Mouse (Mus musculus) embryonic facial prominence, embryonic 11.5 days (tissue): ENCODE results near the gene Mettl8. TPM values are rescaled to one million over a fixed set of nuclear protein-coding genes. Genes with fewer than 3 reads are reported as not detected.
A peak's percentile ranks its signal among the peaks of the same experiment; 100 is the strongest.

Experiments
- ATAC-seq: fragments of 200-750 bp; cut with Nextera tagmentation; replicated peaks from 2 replicates; pipeline ENCODE4 v1.8.0; 2017; ENCODE audit warnings: low read depth; ENCODE audit not compliant: insufficient number of reproducible peaks, low FRiP score, low TSS enrichment
- DNase-seq: peaks from one replicate; pipeline ENCODE4 v3.0.0-alpha.2; 2015; ENCODE audit warnings: low spot score
- H3K27ac ChIP-seq: fragments of 300-500 bp; sonication (generic); replicated peaks from 2 replicates; pipeline ENCODE4 v1.5.1; 2014; ENCODE audit warnings: mild to moderate bottlenecking, low read depth, low read length, control low read depth
- H3K27me3 ChIP-seq: fragments of 300-500 bp; sonication (generic); 2 replicates; pipeline ENCODE4 v1.6.1; 2014; ENCODE audit warnings: mild to moderate bottlenecking, low read length, moderate library complexity, mixed read lengths; ENCODE audit not compliant: control insufficient read depth, insufficient read depth
- H3K36me3 ChIP-seq: fragments of 300-500 bp; sonication (generic); replicated peaks from 2 replicates; pipeline ENCODE4 v1.6.1; 2014; ENCODE audit warnings: low read depth, mild to moderate bottlenecking, low read length, moderate library complexity, mixed read lengths; ENCODE audit not compliant: control insufficient read depth, insufficient read depth
- H3K4me1 ChIP-seq: fragments of 300-500 bp; sonication (generic); 2 replicates; pipeline ENCODE4 v1.6.1; 2014; ENCODE audit warnings: low read length, mixed read lengths; ENCODE audit not compliant: control insufficient read depth, insufficient read depth
- H3K4me2 ChIP-seq: fragments of 300-500 bp; sonication (generic); 2 replicates; pipeline ENCODE4 v1.6.1; 2014; ENCODE audit warnings: low read depth, mild to moderate bottlenecking, control low read depth, low read length, moderate library complexity
- H3K4me3 ChIP-seq: fragments of 300-500 bp; sonication (generic); 2 replicates; pipeline ENCODE4 v1.5.1; 2014; ENCODE audit warnings: low read depth, low read length, control low read depth
- H3K9ac ChIP-seq: fragments of 300-500 bp; sonication (generic); replicated peaks from 2 replicates; pipeline ENCODE4 v1.6.1; 2014; ENCODE audit warnings: mild to moderate bottlenecking, control low read depth, low read length
- H3K9me3 ChIP-seq: fragments of 300-500 bp; sonication (generic); replicated peaks from 2 replicates; pipeline ENCODE4 v1.6.1; 2016; ENCODE audit warnings: mild to moderate bottlenecking, low read length, inconsistent platforms, mixed read lengths; ENCODE audit not compliant: control insufficient read depth
- WGBS: fragments of 180-500 bp; shearing (Covaris S2); extraction: QIAGEN DNeasy Blood & Tissue Kit; methylation state at CpG from one replicate; pipeline ENCODE4 v1.1.7; 2014; 5-methylcytosine and 5-hydroxymethylcytosine counted together
- polyA plus RNA-seq: library from polyadenylated mRNA; unstranded; fragments of >200 nt; fragmentation: Nextera tagmentation; extraction: Ambion mirVana; gene quantifications from 2 replicates; pipeline ENCODE4 v1.2.1, GENCODE M21; 2014

The Mettl8 gene
- polyA plus RNA-seq, 1 experiment from 2014 or later = 21.9 TPM

GRCm38 (mm10) chr2:71048896-71049295 lies 6.5 kb downstream of the Mettl8 start:
- H3K27ac ChIP-seq = no peak overlapping the region
- H3K9me3 ChIP-seq = no peaks in the 10 kb centered on the region
- WGBS = 65% methylated on average over 12 of the region's 12 CpGs
- no peak overlapping the region for H3K4me2 ChIP-seq
- H3K27me3 ChIP-seq = no peaks in the 10 kb centered on the region
- no peaks in the 10 kb centered on the region for H3K36me3 ChIP-seq
- H3K9ac ChIP-seq = no peak overlapping the region
- DNase-seq (no peak), ATAC-seq (no peak)
- no peak overlapping the region for H3K4me3 ChIP-seq
- H3K4me1 ChIP-seq = no peaks in the 10 kb centered on the region

GRCm38 (mm10) chr2:71046751-71047320 lies 8.5 kb downstream of the Mettl8 start:
- H3K9ac ChIP-seq = no peak overlapping the region
- H3K4me3 ChIP-seq = no peak overlapping the region

GRCm38 (mm10) chr2:71046151-71046550 lies 9.2 kb downstream of the Mettl8 start:
- no peak for ATAC-seq
- Histone ChIP-seq H3K27me3 (no peaks in the 10 kb centered on the region), H3K4me3 (no peak overlapping the region), H3K4me2 (no peak overlapping the region), H3K9ac (no peak overlapping the region), H3K4me1 (no peaks in the 10 kb centered on the region), H3K27ac (no peak overlapping the region), H3K36me3 (no peaks in the 10 kb centered on the region), H3K9me3 (no peaks in the 10 kb centered on the region)
- DNase-seq = no peak
- 64% methylated on average over 6 of the region's 6 CpGs for WGBS

More at GRCm38 (mm10) chr2:71046751-71047320, 8.5 kb downstream of the Mettl8 start:
- no peak overlapping the region for H3K27ac ChIP-seq
- DNase-seq = no peak
- no peak for ATAC-seq
- no peak overlapping the region for H3K4me2 ChIP-seq
- H3K27me3 ChIP-seq = no peaks in the 10 kb centered on the region
- H3K4me1 ChIP-seq = no peaks in the 10 kb centered on the region
- H3K36me3 ChIP-seq = no peaks in the 10 kb centered on the region
- H3K9me3 ChIP-seq = no peaks in the 10 kb centered on the region
- 76% methylated on average over 6 of the region's 6 CpGs for WGBS

GRCm38 (mm10) chr2:71039522-71040121 lies 15.8 kb downstream of the Mettl8 start:
- H3K27me3 ChIP-seq = no peaks in the 10 kb centered on the region
- H3K9me3 ChIP-seq = no peaks in the 10 kb centered on the region
- WGBS = 51% methylated on average over 11 of the region's 11 CpGs
- no peak overlapping the region for H3K27ac ChIP-seq
- no peak overlapping the region for H3K4me2 ChIP-seq
- H3K9ac ChIP-seq = peak overlapping the region; percentile 25; the same call in 1 of the 2 replicates
- no peaks in the 10 kb centered on the region for H3K36me3 ChIP-seq
- H3K4me3 ChIP-seq = no peak overlapping the region
- peak; percentile 78 for DNase-seq
- no peak for ATAC-seq
- H3K4me1 ChIP-seq = no peaks in the 10 kb centered on the region

- Histone ChIP-seq H3K27ac (no peak overlapping the region), H3K9ac (no peak overlapping the region), H3K9me3 (no peaks in the 10 kb centered on the region), H3K4me2 (no peak overlapping the region), H3K4me3 (no peak overlapping the region), H3K36me3 (no peaks in the 10 kb centered on the region), H3K4me1 (no peaks in the 10 kb centered on the region; the same call in 1 of the 2 replicates), H3K27me3 (no peaks in the 10 kb centered on the region)
- ATAC-seq (no peak), DNase-seq (no peak)
- WGBS = 81% methylated on average over 6 of the region's 6 CpGs
Measured at GRCm38 (mm10) chr2:71037447-71037846, 17.9 kb downstream of the Mettl8 start.

GRCm38 (mm10) chr2:71033987-71034386 lies 21.4 kb downstream of the Mettl8 start:
- H3K27me3 ChIP-seq = no peaks in the 10 kb centered on the region
- no peaks in the 10 kb centered on the region; the same call in 1 of the 2 replicates for H3K4me1 ChIP-seq
- DNase-seq = no peak
- no peak overlapping the region for H3K9ac ChIP-seq
- no peaks in the 10 kb centered on the region for H3K36me3 ChIP-seq
- no peak overlapping the region for H3K4me3 ChIP-seq
- no peak for ATAC-seq
- no peak overlapping the region for H3K27ac ChIP-seq
- H3K4me2 ChIP-seq = no peak overlapping the region
- WGBS = 73% methylated on average over 8 of the region's 8 CpGs
- H3K9me3 ChIP-seq = no peaks in the 10 kb centered on the region

GRCm38 (mm10) chr2:71033014-71033413 lies 22.4 kb downstream of the Mettl8 start:
- no peak overlapping the region for H3K9ac ChIP-seq
- no peaks in the 10 kb centered on the region for H3K36me3 ChIP-seq
- WGBS = 85% methylated on average over 4 of the region's 4 CpGs
- ATAC-seq (no peak), DNase-seq (no peak)
- no peak overlapping the region for H3K4me2 ChIP-seq
- H3K4me3 ChIP-seq = no peak overlapping the region
- H3K27me3 ChIP-seq = no peaks in the 10 kb centered on the region
- H3K4me1 ChIP-seq = no peaks in the 10 kb centered on the region; the same call in 1 of the 2 replicates
- H3K9me3 ChIP-seq = no peaks in the 10 kb centered on the region
- H3K27ac ChIP-seq = no peak overlapping the region

- H3K4me1 ChIP-seq = no peaks in the 10 kb centered on the region; the same call in 1 of the 2 replicates
- H3K9ac ChIP-seq = no peak overlapping the region
- no peak for ATAC-seq
- H3K4me2 ChIP-seq = no peak overlapping the region
- no peak overlapping the region for H3K4me3 ChIP-seq
- H3K27me3 ChIP-seq = no peaks in the 10 kb centered on the region
- no peak for DNase-seq
- no peaks in the 10 kb centered on the region for H3K36me3 ChIP-seq
- H3K27ac ChIP-seq = no peak overlapping the region
- 88% methylated on average over 18 of the region's 18 CpGs for WGBS
- no peaks in the 10 kb centered on the region for H3K9me3 ChIP-seq
Measured at GRCm38 (mm10) chr2:71031973-71032794, 23.2 kb downstream of the Mettl8 start.
